Comparison of ENCODE assay signal across 8 mouse cellular contexts in genomic region chr16:87697707-87698365, GRCm38 (mm10). TPM values are rescaled to one million over a fixed set of nuclear protein-coding genes. Genes with fewer than 3 reads are reported as not detected.
DNase-seq lines count a peak whose midpoint lies in the region; ATAC-seq lines count a peak whose summit lies in the region.

No protein-coding gene starts in this region.

- no peaks in the 10 kb centered on the region for H3K9me3 ChIP-seq in kidney, embryonic 15.5 days (replicated peaks)
- H3K9me3 ChIP-seq in hindbrain, embryonic 15.5 days = no peaks in the 10 kb centered on the region
- no peaks in the 10 kb centered on the region for H3K9me3 ChIP-seq in midbrain, embryonic 15.5 days

- peak overlapping the region; percentile 88 for H3K4me3 ChIP-seq in kidney, embryonic 15.5 days (replicated peaks)
- peak overlapping the region; percentile 84 for H3K4me3 ChIP-seq in hindbrain, embryonic 15.5 days
- peak overlapping the region; percentile 58 for H3K4me3 ChIP-seq in midbrain, embryonic 15.5 days

- 50% methylated on average over 16 of the region's 16 CpGs for WGBS in kidney, embryonic 15.5 days
- 44% methylated on average over 16 of the region's 16 CpGs for WGBS in hindbrain, embryonic 15.5 days
- WGBS in midbrain, embryonic 15.5 days = 27% methylated on average over 16 of the region's 16 CpGs

- H3K4me1 ChIP-seq in kidney, embryonic 15.5 days = peaks cover 30% of the 10 kb centered on the region
- peaks cover 29% of the 10 kb centered on the region for H3K4me1 ChIP-seq in hindbrain, embryonic 15.5 days (replicated peaks)
- H3K4me1 ChIP-seq in midbrain, embryonic 15.5 days = peaks cover 27% of the 10 kb centered on the region

- H3K27ac ChIP-seq in kidney, embryonic 15.5 days = no peak overlapping the region
- H3K27ac ChIP-seq in hindbrain, embryonic 15.5 days (replicated peaks) = peak overlapping the region; percentile 94
- peak overlapping the region; percentile 82 for H3K27ac ChIP-seq in midbrain, embryonic 15.5 days

- peak; percentile 3; the same call in 1 of the 2 replicates for ATAC-seq in kidney, embryonic 15.5 days (replicated peaks; ENCODE audit: low FRiP score)
- ATAC-seq in common myeloid progenitor, adult 5-6 weeks (replicated peaks; ENCODE audit: low read depth, poor library complexity, severe bottlenecking) = peak; percentile 37
- ATAC-seq in hindbrain, embryonic 15.5 days (ENCODE audit: low FRiP score, low read depth) = peak; percentile 2; the same call in 1 of the 2 replicates
- peak; percentile 8 for ATAC-seq in midbrain, embryonic 15.5 days (replicated peaks)

- DNase-seq in kidney, adult 9 months = no peak
- no peak for DNase-seq in layer of hippocampus, adult 9-10 months (ENCODE audit: low spot score)
- no peak for DNase-seq in adrenal gland, adult 8-10 months
- no peak for DNase-seq in embryo, embryonic 10 days (ENCODE audit: low spot score)

- peak overlapping the region; percentile 76 for H3K4me2 ChIP-seq in kidney, embryonic 15.5 days
- H3K4me2 ChIP-seq in hindbrain, embryonic 15.5 days = peak overlapping the region; percentile 72
- peak overlapping the region; percentile 79 for H3K4me2 ChIP-seq in midbrain, embryonic 15.5 days

- H3K27me3 ChIP-seq in kidney, embryonic 15.5 days = no peaks in the 10 kb centered on the region
- H3K27me3 ChIP-seq in hindbrain, embryonic 15.5 days = no peaks in the 10 kb centered on the region
- no peaks in the 10 kb centered on the region for H3K27me3 ChIP-seq in midbrain, embryonic 15.5 days (replicated peaks)

- H3K36me3 ChIP-seq in kidney, embryonic 15.5 days = no peaks in the 10 kb centered on the region
- no peaks in the 10 kb centered on the region for H3K36me3 ChIP-seq in hindbrain, embryonic 15.5 days
- no peaks in the 10 kb centered on the region for H3K36me3 ChIP-seq in midbrain, embryonic 15.5 days (replicated peaks)

- 0 out of 2 replicates have a peak overlapping the region, but pooled peaks have one; percentile 35 for H3K9ac ChIP-seq in kidney, embryonic 15.5 days
- 0 out of 2 replicates have a peak overlapping the region, but pooled peaks have one; percentile 96 for H3K9ac ChIP-seq in hindbrain, embryonic 15.5 days
- peak overlapping the region; percentile 63; the same call in 1 of the 2 replicates for H3K9ac ChIP-seq in midbrain, embryonic 15.5 days

RNA-seq across cellular contexts. Expression of gene Bach1, which starts 0.9 kb away (rescaled TPM):
- polyA plus RNA-seq in kidney, embryonic 15.5 days (2015; fragmentation: Nextera tagmentation; extraction: Ambion mirVana) = 11.0 and 13.6 TPM in 2 replicates
- 29.2 and 33.9 TPM in 2 replicates for total RNA-seq in common myeloid progenitor, adult 5-6 weeks (2017)
- 16.6 and 19.7 TPM in 2 replicates for polyA plus RNA-seq in hindbrain, embryonic 15.5 days (2015; fragmentation: Nextera tagmentation; extraction: Ambion mirVana)
- 21.3 and 22.0 TPM in 2 replicates for polyA plus RNA-seq in midbrain, embryonic 15.5 days (2015; fragmentation: Nextera tagmentation; extraction: Ambion mirVana)
- total RNA-seq in adrenal gland, adult 8-10 months (2022) = 10 to 100 TPM; 17.6 to 32.1 (median 19.1) TPM

Comparison
In these comparisons a context has a peak if more than half of its experiments do, and no peak if none do; other contexts are left out.
1. H3K9ac ChIP-seq: peak in every context shown above with its lines; median percentile 96 in hindbrain, embryonic 15.5 days; 63 in midbrain, embryonic 15.5 days; 35 in kidney, embryonic 15.5 days.